Mouse (Mus musculus) midbrain, embryonic 10.5 days (tissue): ENCODE measurements at regions not wholly inside any gene's neighbourhood (a gene's known extent, or its start where the extent isn't known, plus 50 kb on each side); places are given as distances from the start of the nearest gene placed in this dataset.
A peak's percentile ranks its signal among the peaks of the same experiment; 100 is the strongest.
"Not testable (repeated sequence)": the region's sequence is repeated elsewhere in the genome, so short reads cannot be mapped to it uniquely, and the experiment has no call there.

Source experiments
- DNase-seq: peaks from one replicate; pipeline ENCODE4 v3.0.0-alpha.2; 2017; ENCODE audit warnings: low spot score
- H3K27ac ChIP-seq: fragments of 300-500 bp; sonication (generic); replicated peaks from 2 replicates; pipeline ENCODE4 v1.5.1; 2016; ENCODE audit warnings: mild to moderate bottlenecking
- H3K27me3 ChIP-seq: fragments of 300-500 bp; sonication (generic); 2 replicates; pipeline ENCODE4 v1.6.1; 2016; ENCODE audit warnings: low read depth, mild to moderate bottlenecking; ENCODE audit not compliant: poor library complexity, severe bottlenecking
- H3K36me3 ChIP-seq: fragments of 300-500 bp; sonication (generic); 2 replicates; pipeline ENCODE4 v1.6.1; 2016; ENCODE audit warnings: mild to moderate bottlenecking, moderate library complexity
- H3K4me1 ChIP-seq: fragments of 300-500 bp; sonication (generic); 2 replicates; pipeline ENCODE4 v1.6.1; 2016
- H3K4me3 ChIP-seq: fragments of 300-500 bp; sonication (generic); 2 replicates; pipeline ENCODE4 v1.5.1; 2016; ENCODE audit warnings: mild to moderate bottlenecking, moderate library complexity
- H3K9me3 ChIP-seq: fragments of 300-500 bp; sonication (generic); replicated peaks from 2 replicates; pipeline ENCODE4 v1.6.1; 2016; ENCODE audit warnings: mild to moderate bottlenecking
- WGBS: fragments of 180-500 bp; shearing (Covaris S2); methylation state at CpG from one replicate; pipeline ENCODE4 v1.1.7; 2016; 5-methylcytosine and 5-hydroxymethylcytosine counted together

DNA sequence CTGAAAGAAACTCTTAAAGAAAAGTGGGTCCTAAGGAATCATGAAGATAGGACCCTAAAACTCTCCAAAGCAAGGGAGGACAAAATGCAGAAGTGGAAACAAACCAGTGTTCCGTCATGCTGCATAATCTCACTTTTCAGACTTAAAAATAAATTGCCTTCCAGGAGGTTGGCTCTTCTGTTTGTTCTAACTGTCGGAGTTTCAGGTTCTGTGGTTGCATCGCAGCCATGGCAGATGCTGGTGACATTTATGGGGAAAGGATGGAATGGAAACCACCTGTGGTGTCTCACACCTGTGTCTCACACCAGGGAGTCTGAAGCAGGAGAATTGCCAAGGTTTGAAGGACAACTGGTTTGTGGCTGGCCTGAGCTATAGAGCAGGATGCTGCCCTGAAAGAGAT lies 50.9 kb upstream of the Hivep1 start:
- WGBS: 79% methylated on average over 3 of the region's 3 CpGs
- Histone ChIP-seq H3K4me3 (no peak overlapping the region), H3K27ac (no peak overlapping the region), H3K27me3 (no peaks in the 10 kb centered on the region), H3K4me1 (0 out of 2 replicates have a peak, but pooled peaks cover 4% of the 10 kb centered on the region), H3K9me3 (no peaks in the 10 kb centered on the region), H3K36me3 (no peaks in the 10 kb centered on the region)
- DNase-seq: no peak

DNA sequence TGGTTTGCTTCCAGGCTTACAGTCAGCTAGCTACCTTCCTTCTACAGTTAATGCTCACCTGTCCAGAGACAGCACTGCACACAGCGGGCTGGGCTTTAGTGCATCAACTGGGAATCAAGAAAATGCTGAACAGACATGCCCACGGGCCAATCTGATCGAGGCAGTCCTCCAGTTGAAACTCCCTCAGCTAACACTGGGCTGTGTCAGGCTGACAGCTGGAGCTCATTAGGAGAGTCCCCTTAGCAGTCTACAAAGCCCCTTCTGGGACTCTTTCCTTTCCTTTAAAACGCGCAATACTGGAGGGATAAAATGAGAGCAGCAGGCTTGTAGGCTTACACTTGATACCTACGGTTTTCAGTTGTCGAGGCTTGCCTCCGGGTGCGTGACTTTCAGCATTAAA lies 53.9 kb upstream of the Hivep1 start:
- Histone ChIP-seq H3K27me3 (no peaks in the 10 kb centered on the region), H3K4me1 (0 out of 2 replicates have a peak, but pooled peaks cover 4% of the 10 kb centered on the region), H3K4me3 (no peak overlapping the region), H3K27ac (no peak overlapping the region), H3K9me3 (no peaks in the 10 kb centered on the region), H3K36me3 (no peaks in the 10 kb centered on the region)
- peak; percentile 14 for DNase-seq
- WGBS: 72% methylated on average over 9 of the region's 9 CpGs

DNA sequence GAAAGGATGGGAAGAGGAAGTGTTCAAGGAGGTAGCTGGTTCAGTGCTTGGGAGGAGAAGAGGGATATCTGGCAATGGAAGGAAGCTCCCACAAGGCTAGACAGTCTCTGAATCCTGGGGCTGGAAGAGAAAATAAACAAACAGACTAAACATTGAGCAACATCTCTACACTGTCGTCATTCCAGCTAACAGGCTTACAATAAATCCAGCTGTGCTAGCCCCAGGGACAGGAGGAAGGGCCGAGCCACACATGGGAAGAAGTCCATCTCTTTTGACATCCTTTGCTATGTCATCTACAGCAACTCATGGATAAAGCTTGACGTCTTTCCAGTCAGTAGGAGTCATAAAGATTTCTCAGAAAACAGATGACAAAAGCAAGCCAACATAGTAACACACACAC lies 57.7 kb upstream of the Hivep1 start:
- Histone ChIP-seq H3K4me1 (0 out of 2 replicates have a peak, but pooled peaks cover 4% of the 10 kb centered on the region), H3K9me3 (no peaks in the 10 kb centered on the region), H3K27me3 (no peaks in the 10 kb centered on the region), H3K27ac (no peak overlapping the region), H3K36me3 (no peaks in the 10 kb centered on the region), H3K4me3 (no peak overlapping the region)
- DNase-seq: no peak
- 66% methylated on average over 3 of the region's 3 CpGs for WGBS

DNA sequence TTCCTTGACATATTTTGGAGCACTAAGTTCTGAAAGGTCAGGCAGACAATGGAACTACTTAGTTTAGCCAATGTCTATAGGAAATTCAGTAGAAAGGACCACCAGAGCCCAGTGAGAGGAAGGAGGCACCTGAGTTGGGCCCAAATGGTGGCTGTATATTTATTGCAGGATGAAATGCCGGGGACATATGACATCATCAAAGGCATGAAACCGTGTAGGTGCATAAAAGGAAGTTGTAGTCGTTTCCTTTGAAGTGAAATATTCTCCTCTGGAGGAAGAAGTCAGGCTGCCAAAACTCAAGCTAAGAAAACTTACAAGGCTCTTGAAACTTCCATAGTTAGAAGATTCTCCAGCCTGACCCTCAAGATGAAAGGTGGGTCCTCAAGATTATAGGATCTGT lies 75.9 kb upstream of the Hivep1 start:
- H3K4me1 ChIP-seq: no peaks in the 10 kb centered on the region
- WGBS: 85% methylated on average over 3 of the region's 3 CpGs
- H3K36me3 ChIP-seq: no peaks in the 10 kb centered on the region
- H3K4me3 ChIP-seq: no peak overlapping the region
- 0 out of 2 replicates have a peak, but pooled peaks cover 5% of the 10 kb centered on the region for H3K9me3 ChIP-seq
- no peaks in the 10 kb centered on the region for H3K27me3 ChIP-seq
- DNase-seq: no peak
- no peak overlapping the region for H3K27ac ChIP-seq

DNA sequence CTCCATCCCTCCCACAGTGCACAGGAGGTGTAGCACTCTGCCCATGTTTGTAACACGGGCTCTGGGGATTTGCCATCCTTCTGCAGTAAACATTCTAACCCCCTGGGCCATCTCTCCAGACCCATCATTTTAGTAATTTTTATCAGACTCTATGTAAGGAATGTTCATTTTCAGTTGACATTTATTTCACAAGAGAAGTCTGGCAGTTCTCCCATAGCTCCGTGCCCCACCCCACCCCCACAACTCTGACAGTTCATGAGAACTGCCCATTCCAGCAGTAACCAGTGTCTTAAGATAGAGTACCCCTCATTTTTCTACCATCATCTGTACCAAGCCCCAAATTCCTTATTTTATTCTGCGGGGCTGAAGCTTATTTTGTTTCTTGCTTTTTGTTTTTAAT lies 88.9 kb upstream of the Hivep1 start:
- no peak for DNase-seq

DNA sequence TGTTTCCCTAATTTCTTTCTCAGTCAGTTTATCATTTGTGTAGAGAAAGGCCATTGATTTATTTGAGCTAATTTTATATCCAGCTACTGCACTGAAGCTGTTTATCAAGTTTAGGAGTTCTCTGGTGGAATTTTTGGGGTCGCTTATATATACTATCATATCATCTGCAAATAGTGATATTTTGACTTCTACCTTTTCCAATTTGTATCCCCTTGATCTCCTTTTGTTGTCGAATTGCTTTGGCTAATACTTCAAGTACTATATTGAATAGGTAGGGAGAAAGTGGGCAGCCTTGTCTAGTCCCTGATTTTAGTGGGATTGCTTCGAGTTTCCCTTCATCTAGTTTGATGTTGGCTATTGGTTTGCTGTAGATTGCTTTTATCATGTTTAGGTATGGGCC lies 90.9 kb upstream of the Hivep1 start:
- not testable (repeated sequence) for DNase-seq, H3K4me3 ChIP-seq, H3K36me3 ChIP-seq, H3K27ac ChIP-seq, H3K4me1 ChIP-seq, H3K27me3 ChIP-seq, H3K9me3 ChIP-seq
- 89% methylated on average over 3 of the region's 3 CpGs for WGBS

More for the DNA sequence above, 88.9 kb upstream of the Hivep1 start:
- no peaks in the 10 kb centered on the region for H3K9me3 ChIP-seq
- WGBS: 83% methylated on average over 3 of the region's 3 CpGs
- H3K27me3 ChIP-seq: no peaks in the 10 kb centered on the region
- H3K4me3 ChIP-seq: no peak overlapping the region
- no peak overlapping the region for H3K27ac ChIP-seq
- H3K4me1 ChIP-seq: no peaks in the 10 kb centered on the region
- H3K36me3 ChIP-seq: no peaks in the 10 kb centered on the region

DNA sequence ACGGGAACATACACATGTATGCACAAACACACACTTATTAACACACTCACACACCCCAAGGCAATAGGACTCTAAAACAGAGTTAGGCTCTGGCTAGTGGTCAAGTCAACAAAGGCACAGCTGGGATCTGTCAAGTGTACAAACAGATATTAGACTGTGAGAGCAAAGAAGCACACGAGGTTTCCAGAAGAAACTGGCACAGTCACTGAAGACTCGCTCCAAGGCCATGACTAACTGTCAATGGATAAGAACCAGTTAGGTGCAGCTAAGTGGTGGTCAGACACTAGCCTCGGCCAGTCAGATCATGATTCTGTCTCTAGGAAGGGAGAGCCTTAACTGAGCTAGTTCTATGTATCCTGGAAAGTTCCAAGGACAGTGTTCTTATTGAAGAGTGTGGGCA lies 93.9 kb upstream of the Hivep1 start:
- Histone ChIP-seq H3K4me3 (no peak overlapping the region), H3K36me3 (no peaks in the 10 kb centered on the region), H3K27ac (no peak overlapping the region), H3K4me1 (no peaks in the 10 kb centered on the region), H3K27me3 (no peaks in the 10 kb centered on the region), H3K9me3 (no peaks in the 10 kb centered on the region)
- WGBS: 87% methylated on average over 4 of the region's 4 CpGs
- DNase-seq: no peak

DNA sequence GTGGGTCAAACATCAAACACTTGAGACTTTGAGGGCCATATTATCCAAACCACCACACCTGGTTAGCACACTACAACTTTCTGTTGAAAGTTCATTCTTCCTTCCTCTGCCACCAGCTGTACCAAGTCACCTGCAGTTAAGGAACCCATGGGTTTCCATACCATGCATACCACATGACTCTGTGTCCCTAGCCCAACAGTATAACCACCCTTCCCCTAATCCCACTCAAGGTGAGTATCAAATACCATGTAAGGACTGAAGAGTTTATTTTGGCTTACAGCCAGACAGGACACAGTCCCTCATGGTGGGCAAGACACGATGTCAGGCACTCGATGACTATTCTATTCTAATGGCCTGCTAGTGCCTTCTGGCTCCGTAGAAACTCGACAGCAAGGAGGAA lies 95.9 kb upstream of the Hivep1 start:
- no peaks in the 10 kb centered on the region for H3K36me3 ChIP-seq
- no peak for DNase-seq
- H3K27ac ChIP-seq: no peak overlapping the region
- H3K4me1 ChIP-seq: no peaks in the 10 kb centered on the region
- no peak overlapping the region for H3K4me3 ChIP-seq
- no peaks in the 10 kb centered on the region for H3K9me3 ChIP-seq
- no peaks in the 10 kb centered on the region for H3K27me3 ChIP-seq
- WGBS: 91% methylated on average over 4 of the region's 4 CpGs

DNA sequence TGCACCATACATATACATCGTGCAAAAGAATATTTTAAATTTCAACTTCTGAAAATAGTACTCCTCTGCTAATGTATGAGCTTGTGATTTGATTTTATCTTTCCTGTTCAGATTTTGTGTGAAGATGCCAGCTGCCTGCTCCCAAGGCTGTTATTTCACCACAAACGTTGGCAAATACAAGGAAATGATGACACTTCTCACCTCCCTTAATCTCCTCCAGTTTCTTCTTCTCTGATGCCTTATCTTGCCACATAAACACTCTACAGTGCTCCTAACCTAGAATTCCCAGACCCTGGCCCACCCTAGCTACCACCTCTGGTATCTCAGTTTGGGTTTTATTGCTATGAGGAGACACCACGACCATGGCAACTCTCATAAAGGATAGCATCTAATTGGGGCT lies 96.6 kb upstream of the Hivep1 start:
- no peaks in the 10 kb centered on the region for H3K4me1 ChIP-seq
- no peaks in the 10 kb centered on the region for H3K9me3 ChIP-seq
- no peak overlapping the region for H3K27ac ChIP-seq
- no peak overlapping the region for H3K4me3 ChIP-seq
- WGBS: 87% methylated on average over 3 of the region's 3 CpGs
- no peaks in the 10 kb centered on the region for H3K27me3 ChIP-seq
- no peaks in the 10 kb centered on the region for H3K36me3 ChIP-seq
- DNase-seq: no peak

DNA sequence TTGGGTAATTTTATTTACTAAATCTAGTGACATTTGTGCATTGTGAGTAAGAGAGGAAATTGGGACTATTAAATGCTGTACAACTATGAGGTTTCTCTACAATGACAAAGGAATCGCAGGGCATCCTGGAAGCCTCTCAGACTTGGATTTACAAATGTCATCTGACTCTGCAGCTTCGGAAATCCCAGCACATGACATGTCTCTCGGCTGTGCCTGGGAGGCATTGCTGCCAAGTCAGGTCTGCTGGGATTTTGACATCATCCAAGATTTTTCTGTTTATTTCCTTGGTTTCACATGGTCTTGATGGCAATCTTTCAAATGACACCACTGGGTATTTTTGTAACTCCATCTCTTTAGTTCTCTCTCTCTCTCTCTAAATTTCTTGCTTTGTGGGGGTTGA lies 99.4 kb upstream of the Hivep1 start:
- Histone ChIP-seq H3K27ac (no peak overlapping the region), H3K36me3 (no peaks in the 10 kb centered on the region), H3K27me3 (no peaks in the 10 kb centered on the region), H3K4me1 (no peaks in the 10 kb centered on the region), H3K4me3 (no peak overlapping the region), H3K9me3 (no peaks in the 10 kb centered on the region)
- DNase-seq: no peak
- 79% methylated on average over 3 of the region's 3 CpGs for WGBS

DNA sequence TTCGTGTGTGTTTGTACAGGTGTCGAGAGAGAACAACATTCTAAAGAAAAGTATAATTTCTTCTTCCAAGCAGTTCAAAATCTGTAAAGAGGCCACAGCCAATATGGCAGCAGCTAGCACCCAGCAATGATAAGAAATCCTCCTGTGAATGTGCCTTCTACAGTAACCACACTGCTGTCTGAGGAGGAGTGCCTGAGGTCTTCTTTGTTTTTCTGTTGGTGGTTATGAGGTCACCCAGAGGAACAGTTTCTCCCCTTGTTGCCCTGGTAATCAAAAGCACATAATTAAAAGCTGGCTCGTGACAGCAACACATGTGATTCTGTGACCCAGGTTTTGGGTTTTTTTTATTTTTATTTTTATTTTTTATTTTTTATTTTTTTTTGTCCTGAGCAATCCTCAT lies 100.8 kb upstream of the Adtrp start:
- no peaks in the 10 kb centered on the region for H3K9me3 ChIP-seq
- H3K4me3 ChIP-seq: no peak overlapping the region
- 90% methylated on average over 3 of the region's 3 CpGs for WGBS
- no peak for DNase-seq
- H3K27ac ChIP-seq: no peak overlapping the region
- no peaks in the 10 kb centered on the region for H3K36me3 ChIP-seq
- H3K4me1 ChIP-seq: peaks cover 7% of the 10 kb centered on the region
- H3K27me3 ChIP-seq: no peaks in the 10 kb centered on the region

DNA sequence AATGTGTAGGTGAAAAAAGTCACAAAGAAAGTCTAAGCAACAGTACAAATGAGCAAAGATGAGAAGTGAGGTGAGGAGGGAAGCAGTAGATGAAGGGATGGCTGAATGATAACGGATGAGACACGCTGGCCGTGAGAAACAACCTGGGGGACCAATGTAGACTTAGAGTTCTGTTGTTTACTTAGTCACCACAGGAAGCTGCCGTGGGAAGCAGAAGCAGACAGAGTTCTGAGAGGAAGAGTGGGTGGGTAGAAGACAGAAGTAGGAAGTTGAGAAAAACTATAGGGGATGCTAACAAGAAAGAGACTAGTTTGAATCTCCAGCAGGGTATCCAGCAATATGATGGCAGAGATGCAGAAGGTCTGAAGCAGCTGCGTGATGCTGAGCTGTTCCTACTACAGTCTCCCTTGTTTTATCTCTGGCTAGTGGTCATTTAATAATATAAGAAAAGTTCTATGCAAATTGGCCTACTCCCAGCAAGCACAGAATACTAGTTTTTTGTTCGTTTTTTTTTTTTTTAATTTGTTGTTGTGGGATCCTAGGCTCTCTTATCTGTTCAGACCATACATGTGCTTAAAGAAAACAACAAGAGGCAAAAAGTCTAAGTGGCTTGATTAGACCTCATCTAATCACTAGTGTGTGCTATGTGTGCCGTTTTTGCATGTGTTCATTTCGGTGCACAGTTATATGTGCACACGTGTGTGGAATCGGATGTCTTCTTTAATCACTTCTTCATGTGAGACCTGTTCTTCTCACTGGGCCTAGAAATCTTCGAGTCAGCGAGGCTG lies 85.0 kb upstream of the Adtrp start:
- no peak for DNase-seq
- 83% methylated on average over 12 of the region's 12 CpGs for WGBS
- H3K9me3 ChIP-seq: no peaks in the 10 kb centered on the region
- H3K27ac ChIP-seq: no peak overlapping the region
- H3K36me3 ChIP-seq: no peaks in the 10 kb centered on the region
- H3K4me3 ChIP-seq: no peak overlapping the region
- no peaks in the 10 kb centered on the region for H3K27me3 ChIP-seq
- no peaks in the 10 kb centered on the region for H3K4me1 ChIP-seq

DNA sequence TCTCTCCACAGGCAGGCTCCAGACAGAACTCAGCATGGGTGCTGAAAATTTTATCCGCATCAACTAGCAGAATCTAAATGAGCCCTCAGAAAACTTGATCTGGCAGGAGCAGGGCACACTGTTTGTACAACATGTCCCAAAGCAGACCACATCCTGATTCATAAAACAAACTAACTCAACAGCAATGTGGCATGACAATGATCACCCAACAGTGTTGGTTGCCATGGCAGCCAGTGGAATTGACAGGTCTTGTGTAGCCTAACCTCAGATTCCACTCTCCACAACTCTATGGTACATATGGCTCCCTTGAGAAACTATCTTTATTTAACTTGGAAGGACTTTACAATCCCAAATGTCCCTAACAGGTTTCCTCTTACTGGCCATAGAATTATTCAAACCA lies 82.3 kb upstream of the Adtrp start:
- 80% methylated on average over 1 of the region's 1 CpGs for WGBS
- H3K27me3 ChIP-seq: no peaks in the 10 kb centered on the region
- no peak overlapping the region for H3K4me3 ChIP-seq
- H3K36me3 ChIP-seq: no peaks in the 10 kb centered on the region
- peaks cover 5% of the 10 kb centered on the region; the same call in 1 of the 2 replicates for H3K4me1 ChIP-seq
- no peak overlapping the region for H3K27ac ChIP-seq
- no peaks in the 10 kb centered on the region for H3K9me3 ChIP-seq
- no peak for DNase-seq

DNA sequence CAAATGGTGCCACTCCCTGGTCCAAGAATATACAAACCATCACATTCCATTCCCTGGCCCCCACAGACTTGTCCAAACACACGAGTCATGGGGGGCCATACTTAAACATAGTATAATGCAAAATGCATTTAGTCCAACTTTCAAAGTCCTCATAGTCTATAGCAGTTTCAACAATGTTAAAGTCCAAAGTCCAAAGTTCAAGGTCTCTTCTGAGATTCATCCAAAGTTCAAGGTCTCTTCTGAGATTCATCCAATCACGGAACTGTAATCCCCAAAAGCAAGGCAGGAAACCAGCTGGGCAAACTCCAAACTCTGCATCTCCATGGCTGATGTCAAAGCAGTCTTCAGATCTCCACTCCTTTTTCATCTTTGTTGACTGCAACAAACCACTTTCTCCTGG lies 78.4 kb upstream of the Adtrp start:
- not testable (repeated sequence) for H3K9me3 ChIP-seq, DNase-seq, H3K27me3 ChIP-seq, H3K4me1 ChIP-seq, H3K4me3 ChIP-seq, H3K36me3 ChIP-seq, H3K27ac ChIP-seq
- 89% methylated on average over 2 of the region's 2 CpGs for WGBS
